Mouse (Mus musculus): Measurements from ENCODE around the gene Kansl1l. TPM values are rescaled to one million over a fixed set of nuclear protein-coding genes. Genes with fewer than 3 reads are reported as not detected.

Gene Kansl1l
- 14.5 and 15.5 TPM in 2 replicates for polyA plus RNA-seq (2012; ENCODE audit: insufficient read depth, insufficient read length, missing spikeins)

- H3K4me1 ChIP-seq (ENCODE audit: control insufficient read depth, insufficient read depth, low read length), result peaks cover 9% of the 10 kb centered on the region; the same call in 1 of the 2 replicates
- H3K4me3 ChIP-seq (ENCODE audit: insufficient read depth, low read length), result peak within 1 kb of the TSS; percentile 76
- TF ChIP-seq POLR2A (IDR thresholded peaks at IDR 0.05; ENCODE audit: borderline replicate concordance, low read depth, low read length), result no peak; the same call in 1 of the 2 replicates
- no peak for TF ChIP-seq CTCF (IDR thresholded peaks at IDR 0.05; ENCODE audit: low read depth, low read length)
- H3K27ac ChIP-seq (ENCODE audit: insufficient read depth, low read depth, low read length), result peak within 1 kb of the TSS; percentile 95
Observed at GRCm38 (mm10) chr1:66817453-66817839, at the start of gene Kansl1l. Kansl1l (minus strand) TSS chr1:66817562.

- H3K4me1 ChIP-seq (ENCODE audit: control insufficient read depth, insufficient read depth, low read length), result peaks cover 12% of the 10 kb centered on the region
- H3K4me3 ChIP-seq (ENCODE audit: insufficient read depth, low read length), result no peak overlapping the region
- TF ChIP-seq CTCF (IDR thresholded peaks at IDR 0.05; ENCODE audit: low read depth, low read length) (no peak), POLR2A (IDR thresholded peaks at IDR 0.05; ENCODE audit: borderline replicate concordance, low read depth, low read length) (no peak)
- H3K27ac ChIP-seq (ENCODE audit: insufficient read depth, low read depth, low read length), result no peak overlapping the region
Observed at GRCm38 (mm10) chr1:66865633-66866032, 48.3 kb upstream of the Kansl1l start.

GRCm38 (mm10) chr1:66863741-66864495, 46.6 kb upstream of the Kansl1l start:
- H3K27ac ChIP-seq (ENCODE audit: insufficient read depth, low read depth, low read length), result no peak overlapping the region
- peak overlapping the region; percentile 51 for H3K4me3 ChIP-seq (ENCODE audit: insufficient read depth, low read length)
- no peak for TF ChIP-seq POLR2A (IDR thresholded peaks at IDR 0.05; ENCODE audit: borderline replicate concordance, low read depth, low read length)
- no peak for TF ChIP-seq CTCF (IDR thresholded peaks at IDR 0.05; ENCODE audit: low read depth, low read length)
- peaks cover 12% of the 10 kb centered on the region for H3K4me1 ChIP-seq (ENCODE audit: control insufficient read depth, insufficient read depth, low read length)

GRCm38 (mm10) chr1:66862712-66863511, 45.5 kb upstream of the Kansl1l start, which contains the start of gene Acadl:
Acadl (minus strand) TSS chr1:66863277.
- Histone ChIP-seq H3K4me3 (ENCODE audit: insufficient read depth, low read length) (peak within 1 kb of the TSS; percentile 82), H3K4me1 (ENCODE audit: control insufficient read depth, insufficient read depth, low read length) (peaks cover 12% of the 10 kb centered on the region), H3K27ac (ENCODE audit: insufficient read depth, low read depth, low read length) (peak within 1 kb of the TSS; percentile 77)
- no peak for TF ChIP-seq POLR2A (IDR thresholded peaks at IDR 0.05; ENCODE audit: borderline replicate concordance, low read depth, low read length)

- TF ChIP-seq CTCF (IDR thresholded peaks at IDR 0.05; ENCODE audit: low read depth, low read length), result no peak
- TF ChIP-seq POLR2A (IDR thresholded peaks at IDR 0.05; ENCODE audit: borderline replicate concordance, low read depth, low read length), result no peak
- H3K4me3 ChIP-seq (ENCODE audit: insufficient read depth, low read length), result peak overlapping the region; percentile 82
- H3K4me1 ChIP-seq (ENCODE audit: control insufficient read depth, insufficient read depth, low read length), result peaks cover 12% of the 10 kb centered on the region
- H3K27ac ChIP-seq (ENCODE audit: insufficient read depth, low read depth, low read length), result peak overlapping the region; percentile 77
Observed at GRCm38 (mm10) chr1:66861764-66862672, 44.7 kb upstream of the Kansl1l start.

- TF ChIP-seq POLR2A (IDR thresholded peaks at IDR 0.05; ENCODE audit: borderline replicate concordance, low read depth, low read length) (no peak), CTCF (IDR thresholded peaks at IDR 0.05; ENCODE audit: low read depth, low read length) (peak; percentile 69)
- no peak overlapping the region for H3K27ac ChIP-seq (ENCODE audit: insufficient read depth, low read depth, low read length)
Observed at GRCm38 (mm10) chr1:66847506-66847905, 30.1 kb upstream of the Kansl1l start.

GRCm38 (mm10) chr1:66845690-66846318, 28.4 kb upstream of the Kansl1l start:
- H3K4me3 ChIP-seq (ENCODE audit: insufficient read depth, low read length), result no peak overlapping the region
- H3K27ac ChIP-seq (ENCODE audit: insufficient read depth, low read depth, low read length), result no peak overlapping the region
- no peak for TF ChIP-seq POLR2A (IDR thresholded peaks at IDR 0.05; ENCODE audit: borderline replicate concordance, low read depth, low read length)
- no peak for TF ChIP-seq CTCF (IDR thresholded peaks at IDR 0.05; ENCODE audit: low read depth, low read length)
- H3K4me1 ChIP-seq (ENCODE audit: control insufficient read depth, insufficient read depth, low read length), result 0 out of 2 replicates have a peak, but pooled peaks cover 2% of the 10 kb centered on the region

More at GRCm38 (mm10) chr1:66847506-66847905, 30.1 kb upstream of the Kansl1l start:
- Histone ChIP-seq H3K4me3 (ENCODE audit: insufficient read depth, low read length) (no peak overlapping the region), H3K4me1 (ENCODE audit: control insufficient read depth, insufficient read depth, low read length) (0 out of 2 replicates have a peak, but pooled peaks cover 2% of the 10 kb centered on the region)

- Histone ChIP-seq H3K27ac (ENCODE audit: insufficient read depth, low read depth, low read length) (no peak overlapping the region), H3K4me3 (ENCODE audit: insufficient read depth, low read length) (no peak overlapping the region), H3K4me1 (ENCODE audit: control insufficient read depth, insufficient read depth, low read length) (peaks cover 4% of the 10 kb centered on the region; the same call in 1 of the 2 replicates)
- no peak for TF ChIP-seq CTCF (IDR thresholded peaks at IDR 0.05; ENCODE audit: low read depth, low read length)
- no peak for TF ChIP-seq POLR2A (IDR thresholded peaks at IDR 0.05; ENCODE audit: borderline replicate concordance, low read depth, low read length)
Observed at GRCm38 (mm10) chr1:66841938-66842337, 24.6 kb upstream of the Kansl1l start.

All from bone marrow macrophage, adult 2 months (primary cell).